Mouse (Mus musculus) Patski (cell line): ENCODE measurements around the gene Prdm13. TPM values are rescaled to one million over a fixed set of nuclear protein-coding genes. Genes with fewer than 3 reads are reported as not detected.

Source experiments
- ATAC-seq: fragments of 100-300 bp; one replicate; pipeline ENCODE4 v1.8.0; 2021
- CTCF ChIA-PET: fragments of 350-600 bp; sonication (Branson Sonifier 250); formaldehyde crosslinking; loops from one replicate; lab custom pipeline; 2022; ENCODE audit warnings: inconsistent platforms; lab: Charles Lee
- POLR2A ChIA-PET: fragments of 350-600 bp; sonication (Branson Sonifier 250); formaldehyde crosslinking; loops from one replicate; lab custom pipeline; 2022; ENCODE audit warnings: antibody characterized with exemption, inconsistent platforms; lab: Charles Lee
- DNase-seq: peaks from one replicate; pipeline ENCODE4 v3.0.0-alpha.2; 2011; ENCODE audit warnings: low read depth, low spot score
- H3K27me3 ChIP-seq: fragments of 371-371 bp; one replicate; pipeline ENCODE4 v1.5.1; 2021
- CTCF ChIP-seq: fragments of 100-300 bp; IDR thresholded peaks from one replicate; pipeline ENCODE4 v1.5.1; 2021
- in situ Hi-C: fragments of 300-500 bp; cut with MboI; formaldehyde crosslinking; loops from 3 replicates; pipeline ENCODE4 v1.11.1; 2018; ENCODE audit warnings: low pct_unique_long_range_greater_than_20kb, mixed read lengths
- polyA plus RNA-seq: library from polyadenylated mRNA; unstranded; gene quantifications from one replicate; pipeline ENCODE4 v1.2.3, GENCODE M21; 2021

The Prdm13 gene
- not detected for polyA plus RNA-seq

GRCm38 (mm10) chr4:21685595-21686091, at the start of gene Prdm13:
Gene Prdm13 (minus strand): TSS chr4:21685963.
- DNase-seq (no peak), ATAC-seq (no peak)
- peaks cover 60% of the 10 kb centered on the region for H3K27me3 ChIP-seq
- in situ Hi-C loops, result no loop called here
- ChIA-PET CTCF (no interaction called here), POLR2A (no interaction called here)
- TF ChIP-seq CTCF, result no peak

GRCm38 (mm10) chr4:21727615-21728165, 41.9 kb upstream of the Prdm13 start, which contains the start of gene Ccnc:
Gene Ccnc (plus strand): TSS chr4:21727701.
- ATAC-seq (peak; percentile 98), DNase-seq (peak; percentile 42)
- in situ Hi-C loops, result loop anchor here (10.0 kb wide), 1 partner anchor 87 kb away; no protein-coding TSS in a partner anchor
- no peak for TF ChIP-seq CTCF
- ChIA-PET POLR2A (interaction anchor here (0.6 to 1.2 kb wide), 2 partner anchors 20 to 39 kb away, joined by 3 read pairs; partner anchors contain the start of genes Tstd3 and Usp45), CTCF (interaction anchor here (1.0 to 2.1 kb wide), 4 partner anchors 9 to 86 kb away, joined by 3 to 8 read pairs (median 4); no protein-coding TSS in a partner anchor)
- H3K27me3 ChIP-seq, result no peaks in the 10 kb centered on the region

- in situ Hi-C loops, result loop anchor here (10.0 kb wide), 1 partner anchor 88 kb away; no protein-coding TSS in a partner anchor
- ChIA-PET CTCF (interaction anchor here (1.0 to 2.1 kb wide), 4 partner anchors 9 to 86 kb away, joined by 3 to 8 read pairs (median 4); no protein-coding TSS in a partner anchor), POLR2A (interaction anchor here (0.6 to 1.2 kb wide), 2 partner anchors 20 to 40 kb away, joined by 3 read pairs; partner anchors contain the start of genes Tstd3 and Usp45)
- ATAC-seq (peak; percentile 60), DNase-seq (no peak)
- no peak for TF ChIP-seq CTCF
- no peaks in the 10 kb centered on the region for H3K27me3 ChIP-seq
These were observed 41.3 kb upstream of the Prdm13 start for GRCm38 (mm10) chr4:21726912-21727614.

- DNase-seq (no peak), ATAC-seq (no peak)
- peaks cover 7% of the 10 kb centered on the region for H3K27me3 ChIP-seq
- TF ChIP-seq CTCF, result no peak
- ChIA-PET POLR2A (no interaction called here), CTCF (no interaction called here)
- in situ Hi-C loops, result loop anchor here (10.0 kb wide), 1 partner anchor 92 kb away; no protein-coding TSS in a partner anchor
These were observed 37.1 kb upstream of the Prdm13 start for GRCm38 (mm10) chr4:21722752-21723334.

- ChIA-PET POLR2A (no interaction called here), CTCF (interaction anchor here (1.1 kb wide), 1 partner anchor 21 kb away, joined by 5 read pairs; no protein-coding TSS in a partner anchor)
- DNase-seq, result peak; percentile 88
- peak; percentile 99 for ATAC-seq
- H3K27me3 ChIP-seq, result peaks cover 16% of the 10 kb centered on the region
- no peak for TF ChIP-seq CTCF
- in situ Hi-C loops, result no loop called here
These were observed 26.4 kb upstream of the Prdm13 start for GRCm38 (mm10) chr4:21712147-21712546.

GRCm38 (mm10) chr4:21705046-21705445, 19.3 kb upstream of the Prdm13 start:
- peaks cover 6% of the 10 kb centered on the region for H3K27me3 ChIP-seq
- CTCF ChIA-PET, result no interaction called here
- TF ChIP-seq CTCF, result no peak
- POLR2A ChIA-PET, result no interaction called here
- DNase-seq (no peak), ATAC-seq (no peak)
- in situ Hi-C loops, result no loop called here

GRCm38 (mm10) chr4:21695638-21696254, 10.0 kb upstream of the Prdm13 start:
- in situ Hi-C loops, result loop anchor here (10.0 kb wide), 2 partner anchors 151 to 261 kb away; no protein-coding TSS in a partner anchor
- ATAC-seq (no peak), DNase-seq (no peak)
- ChIA-PET CTCF (no interaction called here), POLR2A (no interaction called here)
- peak; percentile 52 for TF ChIP-seq CTCF
- peaks cover 18% of the 10 kb centered on the region for H3K27me3 ChIP-seq

GRCm38 (mm10) chr4:21690221-21690620, 4.5 kb upstream of the Prdm13 start:
- CTCF ChIA-PET, result interaction anchor here (1.1 to 1.2 kb wide), 2 partner anchors 22 to 76 kb away, joined by 3 to 5 read pairs; no protein-coding TSS in a partner anchor

GRCm38 (mm10) chr4:21689492-21689941, 3.8 kb upstream of the Prdm13 start:
- no peak for TF ChIP-seq CTCF
- POLR2A ChIA-PET, result no interaction called here
- ATAC-seq, result no peak
- DNase-seq, result no peak
- CTCF ChIA-PET, result interaction anchor here (1.1 kb wide), 1 partner anchor 75 kb away, joined by 3 read pairs; no protein-coding TSS in a partner anchor
- peaks cover 56% of the 10 kb centered on the region for H3K27me3 ChIP-seq
- in situ Hi-C loops, result no loop called here

More at GRCm38 (mm10) chr4:21690221-21690620, 4.5 kb upstream of the Prdm13 start:
- POLR2A ChIA-PET, result no interaction called here
- ATAC-seq, result no peak
- no peak for DNase-seq
- in situ Hi-C loops, result loop anchor here (10.0 kb wide), 2 partner anchors 145 to 255 kb away; no protein-coding TSS in a partner anchor
- H3K27me3 ChIP-seq, result peaks cover 60% of the 10 kb centered on the region
- no peak for TF ChIP-seq CTCF

- H3K27me3 ChIP-seq, result peaks cover 58% of the 10 kb centered on the region
- CTCF ChIA-PET, result no interaction called here
- peak; percentile 53 for TF ChIP-seq CTCF
- ATAC-seq (peak; percentile 31), DNase-seq (no peak)
- POLR2A ChIA-PET, result no interaction called here
- in situ Hi-C loops, result no loop called here
These were observed 3.0 kb upstream of the Prdm13 start for GRCm38 (mm10) chr4:21688703-21689200.
